Mouse (Mus musculus): ENCODE data around the gene Lrig1.
A peak's percentile ranks its signal among the peaks of the same experiment; 100 is the strongest.

Lrig1 gene

DNA sequence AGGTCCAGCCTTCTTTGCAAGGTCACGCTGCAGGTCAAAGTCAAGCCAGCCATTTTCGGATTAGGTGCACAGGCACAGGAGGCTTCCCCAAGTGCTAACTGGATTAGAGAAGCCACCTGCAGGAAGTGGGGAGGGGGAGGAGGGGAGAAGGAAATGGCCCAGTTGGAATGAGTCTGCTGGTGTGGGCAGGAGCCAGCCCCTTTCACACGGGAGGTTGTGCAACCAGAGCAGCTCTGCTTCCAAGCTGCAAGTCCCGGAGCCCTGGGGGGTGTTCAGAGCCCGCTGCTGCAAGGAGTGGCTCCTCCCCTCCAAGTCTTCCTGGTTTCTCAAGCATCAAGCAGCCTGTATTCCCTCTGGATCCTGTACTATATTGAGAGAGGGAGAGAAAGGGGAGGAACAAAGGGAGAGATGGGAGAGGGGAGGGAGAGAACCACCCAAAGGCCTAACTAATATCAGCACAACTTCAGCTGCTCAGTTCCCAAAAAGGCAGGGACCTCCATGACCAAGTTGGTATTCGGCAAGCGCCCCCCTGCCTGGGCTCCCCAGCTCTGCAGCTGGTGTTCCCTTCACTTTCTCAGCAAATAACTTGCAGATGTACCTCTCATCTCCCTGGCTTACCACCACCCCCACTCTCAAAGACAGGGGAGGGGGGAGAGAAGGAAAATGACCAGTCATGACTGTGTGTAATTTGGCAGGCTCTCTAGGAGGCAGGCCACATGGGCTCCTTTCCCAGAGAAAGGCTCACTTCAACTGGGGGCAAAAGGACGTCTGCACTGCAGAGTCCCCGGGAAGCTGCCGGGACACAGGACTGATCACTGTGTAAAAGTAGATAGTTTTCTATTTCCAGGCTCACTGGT, 52.2 kb downstream of the Lrig1 start:
- DNase-seq (ENCODE audit: low read depth, low spot score) = peak; percentile 85

GRCm38 (mm10) chr6:94646902-94647301, 53.1 kb downstream of the Lrig1 start:
- DNase-seq (ENCODE audit: low read depth, low spot score) = no peak

GRCm38 (mm10) chr6:94646274-94646863, 53.6 kb downstream of the Lrig1 start:
- no peak for DNase-seq (ENCODE audit: low read depth, low spot score)

GRCm38 (mm10) chr6:94645723-94646122, 54.2 kb downstream of the Lrig1 start:
- no peak for DNase-seq (ENCODE audit: low read depth, low spot score)

GRCm38 (mm10) chr6:94644641-94645040, 55.3 kb downstream of the Lrig1 start:
- DNase-seq (ENCODE audit: low read depth, low spot score) = no peak

GRCm38 (mm10) chr6:94643989-94644388, 56.0 kb downstream of the Lrig1 start:
- no peak for DNase-seq (ENCODE audit: low read depth, low spot score)

- no peak for DNase-seq (ENCODE audit: low read depth, low spot score)
These were observed 57.9 kb downstream of the Lrig1 start for GRCm38 (mm10) chr6:94642048-94642447.

- DNase-seq (ENCODE audit: low read depth, low spot score) = peak; percentile 67
These were observed 59.7 kb downstream of the Lrig1 start for GRCm38 (mm10) chr6:94640297-94640696.

DNA sequence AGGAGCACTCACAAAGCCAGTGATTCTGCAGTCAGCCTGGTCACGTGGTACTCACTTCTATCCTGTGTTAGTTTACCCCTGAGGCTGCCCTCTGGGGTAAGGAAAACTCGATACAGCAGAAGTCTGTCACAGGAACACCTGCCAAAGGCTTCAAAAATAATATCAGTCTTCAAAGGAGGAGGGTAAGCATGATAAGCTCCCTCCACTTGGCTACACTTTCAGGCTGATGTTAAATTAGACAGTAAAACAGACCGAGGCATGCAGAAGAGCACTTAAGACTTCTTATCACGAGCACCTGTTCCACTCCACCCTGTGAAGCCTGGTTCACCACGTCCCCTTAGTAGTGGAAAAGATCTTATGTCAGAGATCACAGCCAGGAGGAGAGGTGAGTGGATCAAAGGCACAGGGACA, 62.9 kb downstream of the Lrig1 start:
- no peak for DNase-seq (ENCODE audit: low read depth, low spot score)

- DNase-seq (ENCODE audit: low read depth, low spot score) = no peak
These were observed 64.6 kb downstream of the Lrig1 start for GRCm38 (mm10) chr6:94635343-94635742.

- no peak for DNase-seq (ENCODE audit: low read depth, low spot score)
These were observed 65.2 kb downstream of the Lrig1 start for GRCm38 (mm10) chr6:94634710-94635109.

DNA sequence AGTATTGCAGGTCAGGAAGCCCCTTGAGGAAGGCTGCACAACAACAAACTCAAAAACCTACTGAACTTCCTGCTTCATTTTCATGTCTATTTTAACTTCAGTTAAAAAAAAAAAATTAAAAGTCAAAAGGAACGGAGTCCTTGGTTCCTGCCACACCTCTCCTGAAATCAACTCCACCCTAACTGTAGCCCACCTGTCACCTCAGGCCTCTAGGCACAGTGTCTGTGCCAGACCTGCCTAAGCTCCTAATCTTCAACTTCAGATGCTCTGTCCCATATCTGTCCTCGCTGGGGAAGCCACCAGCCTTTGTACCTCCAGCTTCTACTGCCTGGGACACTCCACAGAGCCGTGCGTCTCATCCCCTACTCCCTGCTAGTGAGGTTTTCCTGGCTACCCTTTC, 65.7 kb downstream of the Lrig1 start:
- DNase-seq (ENCODE audit: low read depth, low spot score) = no peak

- DNase-seq (ENCODE audit: low read depth, low spot score) = no peak
These were observed 68.2 kb downstream of the Lrig1 start for GRCm38 (mm10) chr6:94631779-94632082.

DNA sequence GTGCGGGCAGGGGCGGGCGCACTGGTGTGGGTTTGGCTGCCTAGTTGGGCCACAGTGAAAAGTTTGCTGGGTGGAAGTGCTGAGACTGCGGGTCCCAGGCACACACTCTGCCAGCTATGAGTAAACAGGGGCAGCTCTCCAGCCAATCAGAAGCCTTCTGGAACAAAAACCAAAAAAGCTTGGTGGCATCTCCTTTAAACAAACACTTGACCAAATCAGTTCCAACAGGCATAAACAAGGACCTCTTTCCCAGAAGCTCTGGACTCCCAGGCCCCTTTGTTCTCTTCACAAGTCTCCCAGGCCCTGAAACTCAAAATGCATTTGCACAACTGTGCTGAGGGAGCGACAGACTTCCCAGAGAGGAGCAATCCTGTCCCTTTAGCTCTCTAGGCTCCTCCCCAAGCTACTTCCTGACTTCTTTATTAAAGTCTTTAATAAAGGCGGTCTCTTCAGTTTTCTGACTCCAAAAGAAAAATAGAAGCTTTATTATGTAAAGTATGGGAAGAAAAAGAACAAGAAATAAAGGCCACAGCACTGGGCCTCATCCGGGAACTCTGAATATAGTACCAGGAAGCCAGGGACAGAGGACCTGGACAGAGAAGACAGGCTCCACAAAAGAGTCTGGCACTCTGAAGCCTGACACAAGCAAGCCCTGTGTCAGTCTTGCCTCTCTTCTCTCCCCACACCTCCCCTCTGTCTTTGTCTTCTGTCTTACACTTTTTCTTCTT, 68.7 kb downstream of the Lrig1 start:
- no peak for DNase-seq (ENCODE audit: low read depth, low spot score)

GRCm38 (mm10) chr6:94628787-94629186, 71.2 kb downstream of the Lrig1 start:
- no peak for DNase-seq (ENCODE audit: low read depth, low spot score)

- no peak for DNase-seq (ENCODE audit: low read depth, low spot score)
These were observed 72.0 kb downstream of the Lrig1 start for GRCm38 (mm10) chr6:94627714-94628595.

- no peak for DNase-seq (ENCODE audit: low read depth, low spot score)
These were observed 73.2 kb downstream of the Lrig1 start for GRCm38 (mm10) chr6:94626807-94627206.

DNA sequence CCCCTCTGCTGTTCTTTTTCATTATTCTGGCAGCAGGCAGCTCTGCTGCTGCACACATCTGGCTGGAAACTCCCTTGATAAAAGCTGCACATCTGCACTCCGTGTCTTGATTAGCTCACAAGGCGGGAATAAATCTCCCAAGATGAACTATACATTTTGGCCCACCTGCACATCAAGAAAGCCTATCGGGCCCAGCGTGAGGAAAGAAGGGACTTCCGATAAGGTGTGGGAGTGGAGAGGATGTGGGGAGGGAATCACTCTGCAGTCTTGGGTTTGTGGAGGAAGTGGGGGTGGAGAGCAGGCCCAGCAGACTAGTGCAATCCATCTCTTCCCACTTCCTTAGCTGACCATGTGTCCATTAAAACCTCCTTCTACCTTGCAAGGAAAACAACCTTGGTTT, 74.1 kb downstream of the Lrig1 start:
- DNase-seq (ENCODE audit: low read depth, low spot score) = no peak

- DNase-seq (ENCODE audit: low read depth, low spot score) = no peak
These were observed 75.4 kb downstream of the Lrig1 start for GRCm38 (mm10) chr6:94624543-94624942.

GRCm38 (mm10) chr6:94622983-94623382, 77.0 kb downstream of the Lrig1 start:
- DNase-seq (ENCODE audit: low read depth, low spot score) = peak; percentile 59

GRCm38 (mm10) chr6:94620801-94621301, 79.1 kb downstream of the Lrig1 start:
- DNase-seq (ENCODE audit: low read depth, low spot score) = peak; percentile 92

Data from skeletal muscle tissue, adult 2 months (tissue).